Mouse (Mus musculus) adrenal gland, adult 8-10 months (tissue): Measurements from ENCODE around the gene Myo1h. TPM values are rescaled to one million over a fixed set of nuclear protein-coding genes. Genes with fewer than 3 reads are reported as not detected.

Experiments
- DNase-seq: peaks from one replicate; pipeline ENCODE4 v3.0.0; 2022
- microRNA-seq, 2 experiments: library from miRNA; unstranded; fragments of <30 nt; microRNA quantifications; one replicate each; pipeline ENCODE4 v1.2.0; 2022
- total RNA-seq, 4 experiments: library from RNA; stranded (reverse); gene quantifications; 2 replicates each; pipeline ENCODE4 v1.2.4; 2022

Gene Myo1h
- total RNA-seq, 4 experiments from 2014 or later, result 0.70 to 1.1 (median 0.81) TPM

DNA sequence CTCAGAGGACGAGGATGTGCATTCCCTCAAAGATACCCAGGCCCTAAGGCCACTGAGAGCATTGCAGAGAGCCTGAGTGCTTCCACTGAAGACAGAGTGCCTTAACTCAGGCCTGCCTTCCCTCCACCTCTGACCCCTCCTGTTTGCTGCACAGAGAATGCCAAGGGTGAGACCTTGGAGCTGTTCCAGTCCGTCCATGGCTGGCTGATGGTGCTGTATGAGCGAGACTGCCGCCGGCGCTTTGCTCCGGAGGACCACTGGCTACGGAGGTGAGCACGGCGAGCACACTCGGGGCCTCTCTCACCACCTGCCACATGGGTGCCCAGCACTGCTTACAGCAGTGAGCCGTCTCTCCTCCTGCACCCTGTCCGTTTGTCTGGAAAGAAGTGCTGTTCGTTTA lies 117.6 kb downstream of the Myo1h start:
- peak; percentile 82 for DNase-seq

DNA sequence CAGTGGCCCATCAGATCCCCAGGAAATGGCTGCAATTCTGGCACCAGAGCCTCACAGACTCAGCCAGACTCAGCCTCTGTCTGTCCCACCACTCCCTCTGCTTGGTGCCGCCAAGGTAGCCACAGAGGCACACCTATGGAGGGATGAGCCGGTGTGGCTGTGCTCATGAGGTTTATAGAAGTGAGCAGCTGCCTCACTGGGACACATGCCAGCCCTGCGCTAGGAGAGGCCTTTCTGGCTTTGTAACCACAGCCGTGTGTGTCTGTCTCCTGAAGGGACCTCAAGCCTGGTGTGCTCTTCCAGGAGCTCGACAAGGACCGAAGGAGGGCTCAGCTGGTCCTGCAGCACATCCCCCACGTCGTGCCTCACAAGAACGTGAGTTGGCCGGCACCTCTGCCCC lies 118.3 kb downstream of the Myo1h start:
- no peak for DNase-seq

GRCm38 (mm10) chr5:114407810-114408209 lies 118.8 kb downstream of the Myo1h start:
- no peak for DNase-seq

GRCm38 (mm10) chr5:114408846-114409245 lies 119.9 kb downstream of the Myo1h start:
- DNase-seq, result peak; percentile 66

GRCm38 (mm10) chr5:114410429-114410828 lies 121.5 kb downstream of the Myo1h start:
- no peak for DNase-seq

- no peak for DNase-seq
Measured at GRCm38 (mm10) chr5:114412361-114412998, 123.5 kb downstream of the Myo1h start.

DNA sequence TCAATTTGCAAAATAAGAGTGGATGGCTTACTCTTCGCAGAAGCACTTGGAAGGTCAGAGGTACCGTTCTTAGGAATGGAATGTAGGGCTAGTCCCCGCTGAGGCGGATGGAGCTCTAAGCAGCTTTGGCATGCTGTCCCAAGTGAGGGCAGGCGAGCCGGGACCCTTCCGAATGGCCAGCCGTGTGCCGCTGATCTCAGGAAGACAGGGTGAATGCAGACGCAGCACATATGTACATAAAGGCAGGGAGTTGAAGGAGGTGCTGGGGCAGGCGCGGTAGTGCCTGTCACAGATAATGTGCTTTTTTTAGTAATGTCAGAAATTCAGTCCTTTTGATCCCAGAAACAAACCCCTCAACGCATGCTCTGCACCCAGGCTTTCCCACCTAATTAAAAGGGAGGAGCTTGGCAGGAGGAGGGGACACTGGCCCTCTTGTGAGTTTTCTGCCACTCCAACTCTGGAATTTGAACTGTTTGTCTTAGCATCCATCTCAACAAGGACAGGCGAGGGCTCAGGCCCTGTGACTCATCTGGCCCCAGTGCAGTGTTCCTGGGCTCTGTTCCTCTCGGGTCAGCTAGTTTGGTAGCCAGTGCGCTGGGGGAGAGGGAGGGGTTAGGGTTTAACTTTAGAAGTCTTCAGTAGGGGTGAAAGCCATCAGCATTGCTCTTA lies 124.2 kb downstream of the Myo1h start:
- peak; percentile 73 for DNase-seq

Small RNA genes lying within 50 kb of the gene (microRNA-seq; reads per million reads assigned to microRNA genes)
- gene Mir7027, result 0 reads per million in 2 experiments

Other genes with a start within 250 kb of the Myo1h start
- gene Usp30, start 223.7 kb upstream of the Myo1h start, total RNA-seq, result 10 to 100 TPM; 32.0 to 61.9 (median 50.0) TPM
- 1 to 10 TPM; 3.6 to 5.4 (median 4.9) TPM for gene Svop, start 197.6 kb upstream of the Myo1h start, total RNA-seq
- gene Alkbh2, start 160.9 kb upstream of the Myo1h start, total RNA-seq, result 10 to 100 TPM in 3 of 4 experiments, 1 to 10 TPM in 1; 5.8 to 13.5 (median 11.7) TPM
- 1 to 10 TPM; 2.4 to 3.1 (median 2.8) TPM for gene Ung, start 158.8 kb upstream of the Myo1h start, total RNA-seq
- 10 to 100 TPM; 68.9 to 85.3 (median 72.7) TPM for gene Acacb, start 142.6 kb upstream of the Myo1h start, total RNA-seq
- not detected for gene Foxn4, start 15.4 kb upstream of the Myo1h start, total RNA-seq
- 10 to 100 TPM; 69.8 to 78.5 (median 71.8) TPM for gene Kctd10, start 91.3 kb downstream of the Myo1h start, total RNA-seq
- 10 to 100 TPM; 74.7 to 93.2 (median 79.1) TPM for gene Ube3b, start 91.4 kb downstream of the Myo1h start, total RNA-seq
- gene Mmab, start 154.9 kb downstream of the Myo1h start, total RNA-seq, result 10 to 100 TPM; 20.0 to 30.0 (median 24.4) TPM
- gene Mvk, start 155.1 kb downstream of the Myo1h start, total RNA-seq, result 10 to 100 TPM; 31.6 to 45.5 (median 37.1) TPM